Comparison of ENCODE assay signal across 14 mouse cellular contexts in genomic region chr5:148701859-148702258, GRCm38 (mm10).
DNase-seq lines count a peak whose midpoint lies in the region; ATAC-seq lines count a peak whose summit lies in the region.
"Had no signal": no experiment of that assay in that cellular context is flagged by ENCODE, and none has a peak within 500 bp of the region (broad histone marks: within the 10 kb centered on the region; RNA-seq: fewer than 3 reads in every experiment).

No protein-coding gene starts in this region.

- no peak overlapping the region for H3K9ac ChIP-seq in hindbrain, embryonic 12.5 days
- H3K9ac ChIP-seq: embryonic facial prominence, embryonic 12.5 days; midbrain, embryonic 15.5 days had no signal

- H3K36me3 ChIP-seq in hindbrain, embryonic 10.5 days: no peaks in the 10 kb centered on the region
- H3K36me3 ChIP-seq in hindbrain, embryonic 12.5 days: no peaks in the 10 kb centered on the region
- H3K36me3 ChIP-seq: embryonic facial prominence, embryonic 12.5 days; midbrain, embryonic 15.5 days had no signal

- H3K4me3 ChIP-seq in hindbrain, embryonic 10.5 days: no peak overlapping the region
- no peak overlapping the region for H3K4me3 ChIP-seq in hindbrain, embryonic 12.5 days
- H3K4me3 ChIP-seq: embryonic facial prominence, embryonic 12.5 days; layer of hippocampus, adult 2 months; midbrain, embryonic 15.5 days had no signal

- no peaks in the 10 kb centered on the region for H3K9me3 ChIP-seq in hindbrain, embryonic 10.5 days
- no peaks in the 10 kb centered on the region for H3K9me3 ChIP-seq in hindbrain, embryonic 12.5 days (replicated peaks)
- H3K9me3 ChIP-seq: embryonic facial prominence, embryonic 12.5 days; midbrain, embryonic 15.5 days had no signal

- DNase-seq in hindbrain, embryonic 10.5 days (ENCODE audit: low spot score): peak; percentile 72
- peak; percentile 10 for DNase-seq in A20 (ENCODE audit: low read depth, low spot score)
- DNase-seq in WW6 (ENCODE audit: low read depth, low spot score): peak; percentile 69
- DNase-seq in lung, adult 18-20 months: no peak
- no peak for DNase-seq in gastrocnemius, postnatal 4 days (ENCODE audit: low spot score in 2 of 2)
- no peak for DNase-seq in layer of hippocampus, adult 9-10 months (ENCODE audit: low spot score)
- DNase-seq: lung, postnatal 10 days; right cerebral cortex, postnatal 4 days; thymus, adult 2 months had no signal

- no peak for ATAC-seq in hindbrain, embryonic 12.5 days (ENCODE audit: low FRiP score)
- peak; percentile 66 for ATAC-seq in granulocyte monocyte progenitor cell, adult 5-6 weeks (replicated peaks; ENCODE audit: poor library complexity, severe bottlenecking)
- ATAC-seq: midbrain, embryonic 15.5 days had no signal

- H3K27ac ChIP-seq in hindbrain, embryonic 10.5 days: peak overlapping the region; percentile 63; the same call in 1 of the 2 replicates
- H3K27ac ChIP-seq in hindbrain, embryonic 12.5 days: no peak overlapping the region
- H3K27ac ChIP-seq: embryonic facial prominence, embryonic 12.5 days; layer of hippocampus, adult 2 months; midbrain, embryonic 15.5 days had no signal

- H3K4me1 ChIP-seq in hindbrain, embryonic 10.5 days (replicated peaks): peaks cover 29% of the 10 kb centered on the region
- H3K4me1 ChIP-seq in hindbrain, embryonic 12.5 days: peaks cover 6% of the 10 kb centered on the region; the same call in 1 of the 2 replicates

- WGBS in hindbrain, embryonic 10.5 days: 19% methylated on average over 8 of the region's 8 CpGs
- WGBS in hindbrain, embryonic 12.5 days: 19% methylated on average over 8 of the region's 8 CpGs

- no peak overlapping the region for H3K4me2 ChIP-seq in hindbrain, embryonic 12.5 days (replicated peaks)
- H3K4me2 ChIP-seq: embryonic facial prominence, embryonic 12.5 days; midbrain, embryonic 15.5 days had no signal

- no peaks in the 10 kb centered on the region for H3K27me3 ChIP-seq in hindbrain, embryonic 10.5 days (ENCODE audit: insufficient read depth, poor library complexity, severe bottlenecking)
- H3K27me3 ChIP-seq in hindbrain, embryonic 12.5 days: no peaks in the 10 kb centered on the region
- H3K27me3 ChIP-seq: embryonic facial prominence, embryonic 12.5 days; midbrain, embryonic 15.5 days had no signal

Comparison
In these comparisons a context has a peak if more than half of its experiments do, and no peak if none do; other contexts are left out.
1. DNase-seq: peak in hindbrain, embryonic 10.5 days (single experiment), A20 (single experiment) and WW6 (single experiment); none in lung, adult 18-20 months (0 of 2), gastrocnemius, postnatal 4 days (0 of 2) and layer of hippocampus, adult 9-10 months (single experiment).